Mouse (Mus musculus) limb, embryonic 10.5 days (tissue): Measurements from ENCODE around the gene Stpg3. TPM values are rescaled to one million over a fixed set of nuclear protein-coding genes. Genes with fewer than 3 reads are reported as not detected.
A peak's percentile ranks its signal among the peaks of the same experiment; 100 is the strongest.

Source experiments
- DNase-seq: peaks from one replicate; pipeline ENCODE4 v3.0.0-alpha.2; 2017; ENCODE audit warnings: low spot score
- H3K27ac ChIP-seq: fragments of 300-500 bp; sonication (generic); 2 replicates; pipeline ENCODE4 v1.5.1; 2016; ENCODE audit warnings: mild to moderate bottlenecking
- H3K27me3 ChIP-seq: fragments of 300-500 bp; sonication (generic); 2 replicates; pipeline ENCODE4 v1.6.1; 2016; ENCODE audit warnings: low read depth, mild to moderate bottlenecking; ENCODE audit not compliant: poor library complexity, severe bottlenecking
- H3K36me3 ChIP-seq: fragments of 300-500 bp; sonication (generic); 2 replicates; pipeline ENCODE4 v1.6.1; 2016; ENCODE audit warnings: mild to moderate bottlenecking, moderate library complexity
- H3K4me1 ChIP-seq: fragments of 300-500 bp; sonication (generic); 2 replicates; pipeline ENCODE4 v1.6.1; 2016
- H3K4me3 ChIP-seq: fragments of 300-500 bp; sonication (generic); 2 replicates; pipeline ENCODE4 v1.5.1; 2016; ENCODE audit warnings: mild to moderate bottlenecking, moderate library complexity
- H3K9me3 ChIP-seq: fragments of 300-500 bp; sonication (generic); replicated peaks from 2 replicates; pipeline ENCODE4 v1.6.1; 2016; ENCODE audit warnings: mild to moderate bottlenecking
- WGBS: fragments of 180-500 bp; shearing (Covaris S2); methylation state at CpG from one replicate; pipeline ENCODE4 v1.1.7; 2016; 5-methylcytosine and 5-hydroxymethylcytosine counted together
- polyA plus RNA-seq: library from polyadenylated mRNA; unstranded; fragments of >200 nt; fragmentation: Nextera tagmentation; extraction: Ambion mirVana; gene quantifications from 2 replicates; pipeline ENCODE4 v1.2.1, GENCODE M21; 2016

Stpg3 gene
- polyA plus RNA-seq, 1 experiment from 2014 or later, result not detected

DNA sequence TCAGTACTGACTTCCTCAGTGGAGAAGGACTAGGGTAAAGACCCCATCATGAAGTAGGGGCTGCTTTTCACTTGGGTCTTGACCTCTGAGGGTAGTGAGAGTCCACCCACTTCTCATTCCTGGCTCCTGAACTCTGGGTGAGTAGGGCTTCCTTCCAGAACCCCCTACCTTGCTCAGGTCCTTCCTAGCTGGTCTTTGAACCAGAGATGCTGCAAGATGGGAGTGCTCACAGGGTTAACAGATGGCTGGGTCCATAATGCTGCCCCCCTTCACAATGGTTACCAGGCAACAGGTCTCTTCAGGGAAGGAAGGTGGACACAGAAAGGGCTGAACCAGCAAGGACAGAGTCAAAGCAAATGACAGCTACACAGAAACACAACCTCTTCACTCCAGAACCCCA lies 4.0 kb upstream of the Stpg3 start, which contains the start of gene Fam166a:
Gene Fam166a (plus strand): TSS at position 301 of the 400 bp plus-strand sequence.
- peaks cover 22% of the 10 kb centered on the region for H3K36me3 ChIP-seq
- H3K9me3 ChIP-seq, result no peaks in the 10 kb centered on the region
- H3K27ac ChIP-seq, result no peak within 1 kb of the TSS

DNA sequence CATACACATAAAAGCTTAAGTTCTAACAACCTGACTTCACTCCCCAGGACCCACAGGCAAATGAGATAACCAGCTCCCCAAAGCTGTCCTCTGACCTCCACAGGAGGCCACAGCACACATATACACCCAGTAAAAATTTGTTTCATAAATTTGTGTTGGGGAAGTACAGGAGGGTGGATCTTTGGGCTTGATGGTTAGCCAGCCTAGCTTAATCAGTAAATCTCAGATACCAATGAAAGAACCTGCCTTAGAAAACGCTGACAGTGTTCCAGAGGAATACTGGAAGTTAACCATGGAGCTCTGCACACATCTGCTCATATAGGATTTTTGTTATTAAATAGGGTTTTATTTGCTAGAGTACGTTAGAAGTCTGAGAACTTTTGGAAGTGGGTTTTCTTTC lies 3.2 kb upstream of the Stpg3 start:
- DNase-seq, result no peak
- Histone ChIP-seq H3K4me1 (no peaks in the 10 kb centered on the region), H3K9me3 (no peaks in the 10 kb centered on the region), H3K4me3 (no peak overlapping the region), H3K36me3 (peaks cover 14% of the 10 kb centered on the region), H3K27me3 (peaks cover 21% of the 10 kb centered on the region), H3K27ac (no peak overlapping the region)
- 66% methylated on average over 2 of the region's 2 CpGs for WGBS

More for the DNA sequence above, 4.0 kb upstream of the Stpg3 start, which contains the start of gene Fam166a:
- H3K27me3 ChIP-seq, result peaks cover 13% of the 10 kb centered on the region
- no peak for DNase-seq
- H3K4me1 ChIP-seq, result peaks cover 4% of the 10 kb centered on the region
- H3K4me3 ChIP-seq, result no peak within 1 kb of the TSS

- no peak for DNase-seq
- Histone ChIP-seq H3K4me1 (peaks cover 18% of the 10 kb centered on the region), H3K4me3 (no peak overlapping the region), H3K27ac (no peak overlapping the region), H3K9me3 (no peaks in the 10 kb centered on the region), H3K36me3 (peaks cover 13% of the 10 kb centered on the region), H3K27me3 (peaks cover 22% of the 10 kb centered on the region)
- 63% methylated on average over 23 of the region's 23 CpGs for WGBS
Observed at GRCm38 (mm10) chr2:25213266-25213865, 1.1 kb downstream of the Stpg3 start.

GRCm38 (mm10) chr2:25211121-25211670 lies 3.2 kb downstream of the Stpg3 start, which contains the start of gene Nelfb:
Nelfb (minus strand) TSS chr2:25211489.
- peak; percentile 94 for DNase-seq
- under 1% methylated on average over 44 of the region's 44 CpGs for WGBS
- H3K9me3 ChIP-seq, result no peaks in the 10 kb centered on the region
- peak within 1 kb of the TSS; percentile 96 for H3K27ac ChIP-seq
- peak within 1 kb of the TSS; percentile 84 for H3K4me3 ChIP-seq
- H3K4me1 ChIP-seq, result peaks cover 18% of the 10 kb centered on the region
- peaks cover 34% of the 10 kb centered on the region for H3K36me3 ChIP-seq
- peaks cover 22% of the 10 kb centered on the region for H3K27me3 ChIP-seq

GRCm38 (mm10) chr2:25210686-25211085 lies 3.8 kb downstream of the Stpg3 start:
- peaks cover 39% of the 10 kb centered on the region for H3K36me3 ChIP-seq
- peak overlapping the region; percentile 96 for H3K27ac ChIP-seq
- H3K4me1 ChIP-seq, result peaks cover 18% of the 10 kb centered on the region
- WGBS, result under 1% methylated on average over 24 of the region's 24 CpGs
- peaks cover 21% of the 10 kb centered on the region for H3K27me3 ChIP-seq
- no peaks in the 10 kb centered on the region for H3K9me3 ChIP-seq
- no peak for DNase-seq
- H3K4me3 ChIP-seq, result peak overlapping the region; percentile 84

DNA sequence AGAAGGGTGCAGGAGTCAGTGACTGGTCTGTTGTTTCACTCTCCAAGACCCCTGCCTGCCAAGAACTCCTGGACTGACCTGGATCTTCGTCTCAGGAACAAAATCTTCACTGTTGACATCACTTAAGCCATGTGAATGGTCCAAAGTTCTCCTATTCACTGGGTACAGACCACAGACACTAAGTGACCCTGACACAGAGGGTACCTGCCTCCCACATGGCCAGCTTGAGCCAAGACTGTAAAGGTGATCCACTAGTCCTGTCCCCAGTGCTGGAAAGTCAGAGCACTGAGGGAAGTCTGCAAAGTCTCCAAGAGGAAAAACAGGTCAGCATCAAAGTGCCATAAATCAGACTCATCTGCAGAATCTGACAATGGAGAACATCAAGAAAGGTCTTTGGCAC lies 6.8 kb downstream of the Stpg3 start:
- 89% methylated on average over 1 of the region's 1 CpGs for WGBS
- DNase-seq, result no peak
- H3K36me3 ChIP-seq, result peaks cover 70% of the 10 kb centered on the region

GRCm38 (mm10) chr2:25203631-25204214 lies 10.7 kb downstream of the Stpg3 start:
- no peaks in the 10 kb centered on the region for H3K4me1 ChIP-seq
- H3K4me3 ChIP-seq, result no peak overlapping the region
- 74% methylated on average over 4 of the region's 4 CpGs for WGBS
- DNase-seq, result no peak
- peaks cover 99% of the 10 kb centered on the region for H3K36me3 ChIP-seq
- no peaks in the 10 kb centered on the region for H3K9me3 ChIP-seq
- H3K27ac ChIP-seq, result no peak overlapping the region
- H3K27me3 ChIP-seq, result no peaks in the 10 kb centered on the region

More for the DNA sequence above, 6.8 kb downstream of the Stpg3 start:
- Histone ChIP-seq H3K27me3 (no peaks in the 10 kb centered on the region), H3K27ac (no peak overlapping the region), H3K4me1 (peaks cover 18% of the 10 kb centered on the region), H3K4me3 (no peak overlapping the region), H3K9me3 (no peaks in the 10 kb centered on the region)

- Histone ChIP-seq H3K4me1 (peaks cover 24% of the 10 kb centered on the region), H3K4me3 (no peak overlapping the region), H3K9me3 (no peaks in the 10 kb centered on the region), H3K27ac (no peak overlapping the region), H3K27me3 (peaks cover 20% of the 10 kb centered on the region), H3K36me3 (peaks cover 79% of the 10 kb centered on the region)
- WGBS, result 93% methylated on average over 2 of the region's 2 CpGs
- DNase-seq, result no peak
Observed at GRCm38 (mm10) chr2:25200631-25201030, 13.8 kb downstream of the Stpg3 start.

DNA sequence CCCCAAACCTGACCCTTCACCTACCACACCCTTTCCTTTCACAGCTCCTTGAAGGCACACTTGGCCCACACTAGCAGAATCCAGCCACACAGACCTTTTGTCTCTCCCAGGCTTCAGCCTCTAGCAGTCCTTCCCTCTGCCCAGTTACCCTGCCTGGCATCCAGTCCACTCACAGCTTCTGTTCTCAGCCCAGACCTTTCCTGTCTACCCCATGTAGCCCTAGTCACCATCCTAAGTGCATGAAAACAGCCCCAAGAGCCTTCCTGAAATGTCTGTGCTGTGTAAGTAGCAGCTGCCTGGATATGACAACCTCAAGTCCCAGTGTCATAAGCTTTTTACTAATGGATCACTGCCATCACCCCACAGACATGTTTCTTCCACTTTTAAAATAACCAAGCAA lies 16.5 kb downstream of the Stpg3 start:
- DNase-seq, result no peak
- Histone ChIP-seq H3K4me3 (no peak overlapping the region), H3K27ac (0 out of 2 replicates have a peak overlapping the region, but pooled peaks have one; percentile 3), H3K36me3 (peaks cover 52% of the 10 kb centered on the region), H3K4me1 (peaks cover 45% of the 10 kb centered on the region), H3K27me3 (peaks cover 41% of the 10 kb centered on the region), H3K9me3 (no peaks in the 10 kb centered on the region)

DNA sequence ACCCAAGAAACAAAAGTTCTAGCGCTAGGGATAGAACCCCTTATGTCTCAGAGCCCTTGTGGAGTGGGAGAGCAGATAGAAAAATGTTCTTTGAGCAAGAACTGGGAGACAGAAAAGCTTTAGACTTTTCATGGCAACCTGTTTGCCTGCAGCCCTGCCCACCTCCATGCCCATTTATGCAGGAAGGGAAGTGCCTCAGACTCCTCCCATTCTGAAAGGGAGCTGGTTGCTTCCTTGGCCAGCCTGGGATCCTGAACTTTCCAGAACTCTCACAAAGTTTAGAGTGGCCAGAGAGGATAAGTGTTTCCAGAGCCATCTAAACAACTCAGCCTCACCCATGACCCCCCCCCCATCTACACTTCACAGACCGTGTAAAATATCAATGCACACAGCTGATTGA lies 17.2 kb downstream of the Stpg3 start:
- H3K4me3 ChIP-seq, result no peak overlapping the region

DNA sequence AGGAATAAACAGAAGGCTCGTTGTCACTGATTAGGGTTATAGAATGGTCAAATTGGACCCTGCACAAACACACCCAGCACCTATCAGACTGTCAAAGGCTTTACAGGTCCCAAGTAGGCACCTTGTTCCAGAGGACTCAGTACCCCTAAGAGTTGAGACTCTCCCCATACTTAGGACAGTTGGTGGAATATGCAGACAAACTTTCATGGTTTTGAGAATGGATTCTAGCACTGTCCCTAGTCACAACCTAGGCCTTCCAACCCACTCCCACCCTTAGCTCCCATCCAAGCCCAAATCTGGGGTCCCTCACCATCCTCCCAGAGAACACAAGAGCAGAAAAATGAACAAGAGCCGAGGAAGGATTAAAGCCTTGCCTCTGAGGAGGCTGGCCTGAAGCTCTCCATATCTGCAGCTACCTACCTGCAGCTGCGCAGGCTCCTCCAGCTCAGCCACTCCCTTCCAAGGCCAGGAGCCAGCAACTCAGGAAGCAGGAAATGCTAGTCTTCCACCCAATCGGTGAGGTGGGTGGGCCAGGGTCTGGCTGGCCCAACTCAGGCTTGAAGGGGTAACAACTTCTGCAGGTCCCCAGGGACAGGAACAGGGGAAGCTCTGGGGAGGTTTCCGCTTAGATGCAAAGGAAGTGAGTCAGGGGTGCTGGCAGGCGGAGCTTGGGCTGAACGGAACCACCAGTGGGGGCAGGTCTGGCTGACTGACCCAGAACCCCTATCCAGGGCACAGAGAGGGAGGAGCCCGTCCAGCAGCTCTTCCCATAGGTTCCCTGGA lies 18.1 kb downstream of the Stpg3 start, which contains the start of gene Tor4a:
Gene Tor4a (minus strand): TSS at position 715 of the 783 bp plus-strand sequence.
- Histone ChIP-seq H3K27ac (peak within 1 kb of the TSS; percentile 47; the same call in 1 of the 2 replicates), H3K36me3 (peaks cover 36% of the 10 kb centered on the region), H3K27me3 (peaks cover 41% of the 10 kb centered on the region), H3K4me1 (peaks cover 45% of the 10 kb centered on the region), H3K4me3 (peak within 1 kb of the TSS; percentile 40), H3K9me3 (no peaks in the 10 kb centered on the region)
- DNase-seq, result peak; percentile 43
- WGBS, result 12% methylated on average over 8 of the region's 8 CpGs

More for the DNA sequence above, 17.2 kb downstream of the Stpg3 start:
- H3K9me3 ChIP-seq, result no peaks in the 10 kb centered on the region
- H3K27ac ChIP-seq, result no peak overlapping the region
- H3K36me3 ChIP-seq, result peaks cover 44% of the 10 kb centered on the region
- peaks cover 45% of the 10 kb centered on the region for H3K4me1 ChIP-seq
- peaks cover 41% of the 10 kb centered on the region for H3K27me3 ChIP-seq
- no peak for DNase-seq
- WGBS, result 33% methylated on average over 2 of the region's 2 CpGs

- Histone ChIP-seq H3K36me3 (peaks cover 27% of the 10 kb centered on the region), H3K4me1 (peaks cover 45% of the 10 kb centered on the region), H3K4me3 (peak overlapping the region; percentile 40), H3K27ac (0 out of 2 replicates have a peak overlapping the region, but pooled peaks have one; percentile 47), H3K27me3 (peaks cover 41% of the 10 kb centered on the region), H3K9me3 (no peaks in the 10 kb centered on the region)
- 20% methylated on average over 55 of the region's 55 CpGs for WGBS
- DNase-seq, result peak; percentile 41
Observed at GRCm38 (mm10) chr2:25195211-25196156, 19.0 kb downstream of the Stpg3 start.
